27 mouse cellular contexts compared by ENCODE assay signal in genomic region chr13:23917674-23918073, GRCm38 (mm10). TPM values are rescaled to one million over a fixed set of nuclear protein-coding genes. Genes with fewer than 3 reads are reported as not detected.
DNase-seq lines count a peak whose midpoint lies in the region; ATAC-seq and TF ChIP-seq lines count a peak whose summit lies in the region.
"Had no signal": no experiment of that assay in that cellular context is flagged by ENCODE, and none has a peak within 500 bp of the region (broad histone marks: within the 10 kb centered on the region; RNA-seq: fewer than 3 reads in every experiment).

No protein-coding gene starts in this region.

- H3K4me1 ChIP-seq in lung, postnatal 0 days (ENCODE audit: insufficient read depth, low read depth, low read length): no peaks in the 10 kb centered on the region
- H3K4me1 ChIP-seq in small intestine, adult 2 months (ENCODE audit: control insufficient read depth, insufficient read depth, insufficient read length, low read length): peaks cover 21% of the 10 kb centered on the region
- H3K4me1 ChIP-seq: embryonic facial prominence, embryonic 13.5 days; forebrain, embryonic 12.5 days had no signal

- H3K36me3 ChIP-seq in lung, postnatal 0 days (ENCODE audit: insufficient read depth, low read length): no peaks in the 10 kb centered on the region
- no peaks in the 10 kb centered on the region for H3K36me3 ChIP-seq in small intestine, adult 2 months (ENCODE audit: control insufficient read depth, insufficient read depth, low read length)
- H3K36me3 ChIP-seq: embryonic facial prominence, embryonic 13.5 days; forebrain, embryonic 12.5 days; heart, embryonic 12.5 days; hindbrain, embryonic 10.5 days had no signal

- whole genome bisulfite sequencing in lung, postnatal 0 days: 35% methylated on average over 4 of the region's 4 CpGs
- 12% methylated on average over 4 of the region's 4 CpGs for WGBS in small intestine, adult 2 months

- no peak for TF ChIP-seq EP300 in lung, postnatal 0 days (IDR thresholded peaks at IDR 0.05)

- H3K27me3 ChIP-seq in lung, postnatal 0 days (replicated peaks; ENCODE audit: insufficient read depth, low read length): no peaks in the 10 kb centered on the region
- no peaks in the 10 kb centered on the region for H3K27me3 ChIP-seq in small intestine, adult 2 months (ENCODE audit: control insufficient read depth, insufficient read depth, low read length)
- H3K27me3 ChIP-seq: CH12.LX; embryonic facial prominence, embryonic 13.5 days; forebrain, embryonic 12.5 days; Patski had no signal

- no peak overlapping the region for H3K4me2 ChIP-seq in lung, postnatal 0 days (replicated peaks; ENCODE audit: low read depth, low read length)
- H3K4me2 ChIP-seq: embryonic facial prominence, embryonic 13.5 days; forebrain, embryonic 12.5 days; heart, embryonic 12.5 days had no signal

- no peak for TF ChIP-seq POLR2A in small intestine, adult 2 months (IDR thresholded peaks at IDR 0.05; ENCODE audit: low read depth, low read length)

- no peaks in the 10 kb centered on the region for H3K9me3 ChIP-seq in lung, postnatal 0 days (ENCODE audit: low read length)
- H3K9me3 ChIP-seq: embryonic facial prominence, embryonic 13.5 days; forebrain, embryonic 12.5 days; heart, embryonic 12.5 days; hindbrain, embryonic 10.5 days had no signal

- peak; percentile 64 for DNase-seq in kidney, adult 9 months
- DNase-seq in kidney, postnatal 4 days: no peak
- peak; percentile 4 for DNase-seq in lung, postnatal 0 days (ENCODE audit: low spot score)
- DNase-seq in lung, postnatal 25 days (ENCODE audit: low spot score): no peak
- DNase-seq in frontal cortex, postnatal 25 days (ENCODE audit: low spot score in 2 of 2): no peak
- DNase-seq in adrenal gland, postnatal 10 days: no peak
- DNase-seq: adrenal gland, postnatal 25 days; cerebellum, adult 18-20 months; cerebellum, adult 9-11 months; cerebellum, postnatal 36 days; gastrocnemius, postnatal 25 days had no signal

- H3K27ac ChIP-seq in lung, postnatal 0 days (ENCODE audit: low read length): no peak overlapping the region
- peak overlapping the region; percentile 19; the same call in 1 of the 2 replicates for H3K27ac ChIP-seq in small intestine, adult 2 months (ENCODE audit: insufficient read depth, low read depth, low read length)
- H3K27ac ChIP-seq: embryonic facial prominence, embryonic 13.5 days; forebrain, embryonic 12.5 days; hindbrain, embryonic 10.5 days had no signal

- no peak overlapping the region for H3K9ac ChIP-seq in lung, postnatal 0 days (replicated peaks; ENCODE audit: low read depth)
- H3K9ac ChIP-seq: embryonic facial prominence, embryonic 13.5 days; forebrain, embryonic 12.5 days; heart, embryonic 12.5 days had no signal

- no peak for TF ChIP-seq CTCF in lung, postnatal 0 days (IDR thresholded peaks at IDR 0.05)
- TF ChIP-seq CTCF in small intestine, adult 2 months (IDR thresholded peaks at IDR 0.05; ENCODE audit: extremely low read depth, insufficient read length, insufficient replicate concordance, low read depth, low read length): no peak

- H3K4me3 ChIP-seq in lung, postnatal 0 days (ENCODE audit: low read depth, low read length): no peak overlapping the region
- H3K4me3 ChIP-seq in small intestine, adult 2 months (ENCODE audit: low read depth, low read length): no peak overlapping the region
- H3K4me3 ChIP-seq: embryonic facial prominence, embryonic 13.5 days; forebrain, embryonic 12.5 days; heart, embryonic 12.5 days; hindbrain, embryonic 10.5 days had no signal

- no peak for ATAC-seq in lung, postnatal 0 days
- ATAC-seq: activated CD4-positive, CD25-positive, alpha-beta regulatory T cell, adult 4 months; forebrain, embryonic 16.5 days; Patski had no signal

RNA-seq across cellular contexts. Expression of gene Slc17a4, which starts 2.9 kb away (rescaled TPM):
- not detected in 2 replicates for polyA plus RNA-seq in lung, postnatal 0 days (2015; fragmentation: Nextera tagmentation; extraction: Ambion mirVana)
- polyA plus RNA-seq in small intestine, adult 2 months (2012; rRNA removed): 6.5 and 39.9 TPM in 2 replicates
- total RNA-seq in adrenal gland, postnatal 10 days (2021): 1 to 10 TPM; 3.3 to 5.6 TPM
- total RNA-seq: gastrocnemius, postnatal 25 days; granulocyte monocyte progenitor cell, adult 5-6 weeks; heart, adult 8-10 months; heart, postnatal 25 days had no signal
- polyA plus RNA-seq: activated CD4-positive, CD25-positive, alpha-beta regulatory T cell, adult 4 months; embryonic facial prominence, embryonic 13.5 days; forebrain, embryonic 12.5 days; forebrain, embryonic 16.5 days; frontal cortex, adult 2 months; heart, embryonic 12.5 days; hindbrain, embryonic 10.5 days had no signal

RNA-seq across cellular contexts. Expression of gene Hist1h2ba, which starts 16.3 kb away (rescaled TPM):
- not detected in 2 replicates for polyA plus RNA-seq in lung, postnatal 0 days (2015; fragmentation: Nextera tagmentation; extraction: Ambion mirVana)
- not detected in 2 replicates for polyA plus RNA-seq in small intestine, adult 2 months (2012; rRNA removed)
- not detected for total RNA-seq in adrenal gland, postnatal 10 days (2021)
- total RNA-seq: adrenal gland, adult 18-20 months; adrenal gland, postnatal 25 days; CH12.LX; gastrocnemius, adult 18-20 months; gastrocnemius, postnatal 25 days; granulocyte monocyte progenitor cell, adult 5-6 weeks; heart, adult 8-10 months; heart, postnatal 25 days had no signal
- polyA plus RNA-seq: activated CD4-positive, CD25-positive, alpha-beta regulatory T cell, adult 4 months; embryonic facial prominence, embryonic 13.5 days; forebrain, embryonic 12.5 days; forebrain, embryonic 16.5 days; frontal cortex, adult 2 months; heart, embryonic 12.5 days; heart, embryonic 16.5 days; hindbrain, embryonic 10.5 days; Patski had no signal

RNA-seq across cellular contexts. Expression of gene Hist1h2aa, which starts 16.6 kb away (rescaled TPM):
- polyA plus RNA-seq in lung, postnatal 0 days (2015; fragmentation: Nextera tagmentation; extraction: Ambion mirVana): not detected in 2 replicates
- not detected in 2 replicates for polyA plus RNA-seq in small intestine, adult 2 months (2012; rRNA removed)
- not detected for total RNA-seq in adrenal gland, postnatal 10 days (2021)
- total RNA-seq: adrenal gland, adult 18-20 months; adrenal gland, postnatal 25 days; CH12.LX; gastrocnemius, adult 18-20 months; gastrocnemius, postnatal 25 days; granulocyte monocyte progenitor cell, adult 5-6 weeks; heart, adult 8-10 months; heart, postnatal 25 days had no signal
- polyA plus RNA-seq: activated CD4-positive, CD25-positive, alpha-beta regulatory T cell, adult 4 months; embryonic facial prominence, embryonic 13.5 days; forebrain, embryonic 12.5 days; forebrain, embryonic 16.5 days; frontal cortex, adult 2 months; heart, embryonic 12.5 days; heart, embryonic 16.5 days; hindbrain, embryonic 10.5 days; Patski had no signal

RNA-seq across cellular contexts. Expression of gene Slc17a1, which starts 50.1 kb away (rescaled TPM):
- polyA plus RNA-seq in lung, postnatal 0 days (2015; fragmentation: Nextera tagmentation; extraction: Ambion mirVana): not detected in 2 replicates
- polyA plus RNA-seq in small intestine, adult 2 months (2012; rRNA removed): not detected in 2 replicates
- total RNA-seq in adrenal gland, postnatal 10 days (2021): 1 to 10 TPM in 1 of 2 experiments, under 1 TPM in 1; 0.67 to 1.5 TPM
- total RNA-seq: adrenal gland, adult 18-20 months; adrenal gland, postnatal 25 days; CH12.LX; gastrocnemius, adult 18-20 months; gastrocnemius, postnatal 25 days; granulocyte monocyte progenitor cell, adult 5-6 weeks; heart, adult 8-10 months; heart, postnatal 25 days had no signal
- polyA plus RNA-seq: activated CD4-positive, CD25-positive, alpha-beta regulatory T cell, adult 4 months; embryonic facial prominence, embryonic 13.5 days; forebrain, embryonic 12.5 days; forebrain, embryonic 16.5 days; frontal cortex, adult 2 months; heart, embryonic 12.5 days; heart, embryonic 16.5 days; hindbrain, embryonic 10.5 days had no signal

Comparison
In these comparisons a context has a peak if more than half of its experiments do, and no peak if none do; other contexts are left out.
1. DNase-seq: peak in kidney, adult 9 months (single experiment) and lung, postnatal 0 days (single experiment); none in kidney, postnatal 4 days (0 of 2), lung, postnatal 25 days (single experiment), frontal cortex, postnatal 25 days (0 of 2) and adrenal gland, postnatal 10 days (single experiment).